Mouse (Mus musculus) hindbrain, embryonic 13.5 days (tissue): Measurements from ENCODE around the gene Map3k6. TPM values are rescaled to one million over a fixed set of nuclear protein-coding genes. Genes with fewer than 3 reads are reported as not detected.
A peak's percentile ranks its signal among the peaks of the same experiment; 100 is the strongest.

Experiments
- ATAC-seq: fragments of 200-750 bp; cut with Nextera tagmentation; 2 replicates; pipeline ENCODE4 v1.8.0; 2017; ENCODE audit warnings: moderate TSS enrichment; ENCODE audit not compliant: low FRiP score
- H3K27ac ChIP-seq: fragments of 300-500 bp; sonication (generic); 2 replicates; pipeline ENCODE4 v1.5.1; 2015; ENCODE audit warnings: inconsistent platforms, mild to moderate bottlenecking, moderate library complexity
- H3K27me3 ChIP-seq: fragments of 300-500 bp; sonication (generic); 2 replicates; pipeline ENCODE4 v1.6.1; 2015; ENCODE audit warnings: mild to moderate bottlenecking, inconsistent platforms
- H3K36me3 ChIP-seq: fragments of 300-500 bp; sonication (generic); 2 replicates; pipeline ENCODE4 v1.6.1; 2015; ENCODE audit warnings: mild to moderate bottlenecking, inconsistent platforms
- H3K4me1 ChIP-seq: fragments of 300-500 bp; sonication (generic); replicated peaks from 2 replicates; pipeline ENCODE4 v1.6.1; 2015; ENCODE audit warnings: inconsistent platforms
- H3K4me2 ChIP-seq: fragments of 300-500 bp; sonication (generic); 2 replicates; pipeline ENCODE4 v1.6.1; 2015; ENCODE audit warnings: inconsistent platforms, mild to moderate bottlenecking, moderate library complexity
- H3K4me3 ChIP-seq: fragments of 300-500 bp; sonication (generic); 2 replicates; pipeline ENCODE4 v1.5.1; 2015; ENCODE audit warnings: mild to moderate bottlenecking, inconsistent platforms
- H3K9ac ChIP-seq: fragments of 300-500 bp; sonication (generic); 2 replicates; pipeline ENCODE4 v1.6.1; 2015; ENCODE audit warnings: mild to moderate bottlenecking, inconsistent platforms
- H3K9me3 ChIP-seq: fragments of 300-500 bp; sonication (generic); 2 replicates; pipeline ENCODE4 v1.6.1; 2016; ENCODE audit warnings: inconsistent platforms
- WGBS: fragments of 180-500 bp; shearing (Covaris S2); methylation state at CpG from one replicate; pipeline ENCODE4 v1.1.7; 2015; 5-methylcytosine and 5-hydroxymethylcytosine counted together
- polyA plus RNA-seq: library from polyadenylated mRNA; unstranded; fragments of >200 nt; fragmentation: Nextera tagmentation; extraction: Ambion mirVana; gene quantifications from 2 replicates; pipeline ENCODE4 v1.2.1, GENCODE M21; 2015

Gene Map3k6
- polyA plus RNA-seq, 1 experiment from 2014 or later: 2.0 TPM

GRCm38 (mm10) chr4:133242710-133243109 is 2.1 kb downstream of the Map3k6 start:
- Histone ChIP-seq H3K27me3 (peaks cover 91% of the 10 kb centered on the region), H3K9me3 (no peaks in the 10 kb centered on the region), H3K4me2 (no peak overlapping the region)

GRCm38 (mm10) chr4:133243538-133243937 is 2.9 kb downstream of the Map3k6 start:
- ATAC-seq: no peak
- H3K4me1 ChIP-seq: peaks cover 20% of the 10 kb centered on the region
- no peak overlapping the region for H3K9ac ChIP-seq
- no peak overlapping the region for H3K27ac ChIP-seq
- WGBS: 53% methylated on average over 13 of the region's 13 CpGs
- no peak overlapping the region for H3K4me2 ChIP-seq
- H3K9me3 ChIP-seq: no peaks in the 10 kb centered on the region
- H3K36me3 ChIP-seq: no peaks in the 10 kb centered on the region
- H3K4me3 ChIP-seq: no peak overlapping the region
- peaks cover 99% of the 10 kb centered on the region for H3K27me3 ChIP-seq

More at GRCm38 (mm10) chr4:133242710-133243109, 2.1 kb downstream of the Map3k6 start:
- H3K9ac ChIP-seq: no peak overlapping the region
- H3K4me1 ChIP-seq: peaks cover 20% of the 10 kb centered on the region
- no peak for ATAC-seq
- H3K36me3 ChIP-seq: no peaks in the 10 kb centered on the region
- H3K4me3 ChIP-seq: no peak overlapping the region
- no peak overlapping the region for H3K27ac ChIP-seq
- WGBS: 47% methylated on average over 9 of the region's 9 CpGs

DNA sequence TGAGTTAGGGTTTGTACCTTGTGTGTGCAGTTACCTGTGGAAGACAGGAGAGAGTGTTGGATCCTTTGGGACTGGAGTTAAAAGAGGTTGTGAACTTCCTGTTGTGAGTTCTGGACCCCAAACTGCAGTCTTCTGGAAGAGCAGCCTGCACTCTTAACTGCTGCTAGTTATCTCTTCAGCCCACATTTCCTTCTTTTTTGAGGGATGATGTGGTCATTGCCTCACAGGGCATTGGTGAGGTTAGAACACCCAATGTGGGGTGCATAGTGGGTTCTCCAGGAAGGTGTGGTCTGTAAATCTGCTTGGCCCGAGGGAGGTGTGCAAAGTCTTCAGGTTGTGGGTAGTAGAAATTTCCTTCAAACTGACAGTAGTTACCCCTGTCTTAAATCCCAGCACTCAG is 3.7 kb downstream of the Map3k6 start:
- no peaks in the 10 kb centered on the region for H3K36me3 ChIP-seq
- 92% methylated on average over 1 of the region's 1 CpGs for WGBS
- H3K4me1 ChIP-seq: peaks cover 20% of the 10 kb centered on the region
- no peak overlapping the region for H3K4me2 ChIP-seq
- no peak overlapping the region for H3K27ac ChIP-seq
- peaks cover 99% of the 10 kb centered on the region for H3K27me3 ChIP-seq
- H3K9me3 ChIP-seq: no peaks in the 10 kb centered on the region
- no peak overlapping the region for H3K4me3 ChIP-seq
- H3K9ac ChIP-seq: no peak overlapping the region
- no peak for ATAC-seq

- ATAC-seq: no peak
- Histone ChIP-seq H3K4me2 (no peak overlapping the region), H3K9ac (no peak overlapping the region), H3K4me3 (no peak overlapping the region), H3K27me3 (peaks cover 99% of the 10 kb centered on the region), H3K36me3 (no peaks in the 10 kb centered on the region), H3K27ac (no peak overlapping the region), H3K9me3 (no peaks in the 10 kb centered on the region), H3K4me1 (peaks cover 19% of the 10 kb centered on the region)
- 30% methylated on average over 15 of the region's 15 CpGs for WGBS
Measured at GRCm38 (mm10) chr4:133247072-133247471, 6.5 kb downstream of the Map3k6 start.

GRCm38 (mm10) chr4:133247806-133248449 is 7.3 kb downstream of the Map3k6 start:
- ATAC-seq: no peak
- WGBS: 81% methylated on average over 13 of the region's 13 CpGs

GRCm38 (mm10) chr4:133250609-133251008 is 10.0 kb downstream of the Map3k6 start:
- Histone ChIP-seq H3K4me3 (peak overlapping the region; percentile 32), H3K4me2 (peak overlapping the region; percentile 53), H3K9me3 (no peaks in the 10 kb centered on the region), H3K27me3 (peaks cover 99% of the 10 kb centered on the region), H3K9ac (peak overlapping the region; percentile 62), H3K4me1 (peaks cover 13% of the 10 kb centered on the region), H3K36me3 (no peaks in the 10 kb centered on the region), H3K27ac (no peak overlapping the region)
- WGBS: 3% methylated on average over 22 of the region's 22 CpGs
- 0 out of 2 replicates have a peak, but pooled peaks have one; percentile 29 for ATAC-seq

More at GRCm38 (mm10) chr4:133247806-133248449, 7.3 kb downstream of the Map3k6 start:
- H3K9me3 ChIP-seq: no peaks in the 10 kb centered on the region
- no peak overlapping the region for H3K4me3 ChIP-seq
- H3K36me3 ChIP-seq: no peaks in the 10 kb centered on the region
- no peak overlapping the region for H3K27ac ChIP-seq
- H3K4me2 ChIP-seq: no peak overlapping the region
- peaks cover 99% of the 10 kb centered on the region for H3K27me3 ChIP-seq
- H3K9ac ChIP-seq: no peak overlapping the region
- H3K4me1 ChIP-seq: peaks cover 16% of the 10 kb centered on the region

DNA sequence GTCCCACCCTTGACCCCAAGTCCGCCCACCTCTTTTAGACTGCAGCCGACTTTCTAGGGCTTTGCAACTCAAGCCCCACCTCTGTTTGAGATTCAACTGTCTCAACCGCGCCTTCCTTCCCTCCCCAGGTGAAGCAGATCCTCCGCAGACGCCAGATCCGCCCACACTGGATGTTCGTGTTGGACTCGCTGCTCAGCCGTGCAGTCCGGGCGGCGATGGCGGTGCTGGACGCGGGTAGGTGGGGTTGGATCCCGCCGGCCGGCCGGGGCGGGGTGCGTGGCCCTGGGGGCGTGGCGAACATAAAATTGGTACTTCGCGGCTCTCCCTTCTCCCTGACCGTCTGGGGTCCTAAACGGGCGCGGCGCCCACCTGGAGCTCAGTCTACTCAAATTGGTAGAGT is 10.6 kb downstream of the Map3k6 start:
- H3K9ac ChIP-seq: peak overlapping the region; percentile 62
- WGBS: 2% methylated on average over 28 of the region's 31 CpGs
- H3K4me3 ChIP-seq: peak overlapping the region; percentile 32
- peaks cover 13% of the 10 kb centered on the region for H3K4me1 ChIP-seq
- H3K27me3 ChIP-seq: peaks cover 99% of the 10 kb centered on the region
- no peaks in the 10 kb centered on the region for H3K9me3 ChIP-seq
- no peaks in the 10 kb centered on the region for H3K36me3 ChIP-seq
- H3K27ac ChIP-seq: no peak overlapping the region
- H3K4me2 ChIP-seq: peak overlapping the region; percentile 53
- no peak for ATAC-seq

- Histone ChIP-seq H3K9ac (no peak overlapping the region), H3K36me3 (no peaks in the 10 kb centered on the region), H3K9me3 (no peaks in the 10 kb centered on the region), H3K4me2 (no peak overlapping the region), H3K27ac (no peak overlapping the region), H3K4me1 (peaks cover 13% of the 10 kb centered on the region), H3K4me3 (no peak overlapping the region), H3K27me3 (peaks cover 99% of the 10 kb centered on the region)
- 46% methylated on average over 4 of the region's 4 CpGs for WGBS
- ATAC-seq: no peak
Measured at GRCm38 (mm10) chr4:133252089-133252488, 11.5 kb downstream of the Map3k6 start.

DNA sequence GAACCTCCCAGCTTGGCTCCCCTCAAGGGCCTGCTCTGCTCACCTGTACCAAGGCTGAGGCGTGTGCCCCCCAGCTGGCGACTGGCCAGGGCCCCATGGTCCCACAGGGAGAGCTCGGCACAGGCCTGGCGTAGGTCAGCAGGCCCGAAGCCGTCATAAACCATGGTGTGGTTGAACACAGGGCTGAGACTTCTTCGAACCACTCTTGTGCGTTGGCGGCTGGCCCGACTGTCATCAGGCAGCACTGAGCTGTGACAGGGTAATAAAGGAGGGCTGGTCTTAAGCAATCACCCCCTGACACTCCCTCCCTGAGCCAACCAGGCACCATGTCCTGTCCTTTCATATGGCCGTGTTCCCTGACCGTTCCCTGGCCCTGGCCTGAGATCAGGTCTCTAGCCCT is 12.8 kb downstream of the Map3k6 start:
- Histone ChIP-seq H3K4me2 (no peak overlapping the region), H3K36me3 (no peaks in the 10 kb centered on the region), H3K27me3 (peaks cover 96% of the 10 kb centered on the region), H3K9ac (no peak overlapping the region), H3K4me3 (no peak overlapping the region), H3K9me3 (no peaks in the 10 kb centered on the region), H3K4me1 (peaks cover 13% of the 10 kb centered on the region), H3K27ac (no peak overlapping the region)
- 75% methylated on average over 12 of the region's 12 CpGs for WGBS
- no peak for ATAC-seq

GRCm38 (mm10) chr4:133255392-133255791 is 14.8 kb downstream of the Map3k6 start:
- ATAC-seq: no peak
- Histone ChIP-seq H3K4me3 (no peak overlapping the region), H3K4me1 (peaks cover 13% of the 10 kb centered on the region), H3K9me3 (no peaks in the 10 kb centered on the region), H3K27me3 (peaks cover 83% of the 10 kb centered on the region), H3K9ac (no peak overlapping the region), H3K36me3 (no peaks in the 10 kb centered on the region), H3K4me2 (no peak overlapping the region), H3K27ac (no peak overlapping the region)
- WGBS: 70% methylated on average over 6 of the region's 6 CpGs

DNA sequence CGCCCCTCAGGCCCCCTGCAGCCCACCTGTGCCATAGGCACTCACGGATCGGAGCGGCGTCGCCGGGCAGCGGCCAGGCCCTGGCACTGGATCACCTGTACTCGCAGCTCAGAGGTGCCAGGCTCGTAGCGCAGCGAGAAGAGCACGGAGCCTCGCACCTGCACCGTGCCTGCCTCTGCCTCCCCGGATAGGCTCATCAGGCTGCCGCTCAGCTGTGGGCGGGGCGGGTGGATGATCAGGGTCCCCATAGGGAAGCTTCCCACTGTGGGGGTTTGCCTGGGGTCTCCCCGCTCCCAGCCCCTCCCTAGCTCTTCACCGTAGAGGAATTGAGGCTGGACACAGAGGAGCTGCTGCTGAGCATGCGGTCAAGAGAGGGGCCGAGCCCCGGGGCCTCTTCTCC is 16.2 kb downstream of the Map3k6 start:
- WGBS: 18% methylated on average over 24 of the region's 24 CpGs
- Histone ChIP-seq H3K36me3 (no peaks in the 10 kb centered on the region), H3K4me1 (no peaks in the 10 kb centered on the region; the same call in 1 of the 2 replicates), H3K4me3 (no peak overlapping the region), H3K4me2 (no peak overlapping the region), H3K27ac (no peak overlapping the region), H3K27me3 (peaks cover 69% of the 10 kb centered on the region), H3K9ac (no peak overlapping the region), H3K9me3 (no peaks in the 10 kb centered on the region)
- ATAC-seq: no peak

GRCm38 (mm10) chr4:133257230-133257629 is 16.6 kb downstream of the Map3k6 start:
- Histone ChIP-seq H3K9ac (no peak overlapping the region), H3K4me2 (no peak overlapping the region), H3K4me1 (no peaks in the 10 kb centered on the region; the same call in 1 of the 2 replicates), H3K36me3 (no peaks in the 10 kb centered on the region), H3K9me3 (no peaks in the 10 kb centered on the region), H3K27ac (no peak overlapping the region), H3K27me3 (peaks cover 65% of the 10 kb centered on the region), H3K4me3 (no peak overlapping the region)
- WGBS: 36% methylated on average over 12 of the region's 12 CpGs
- ATAC-seq: no peak

DNA sequence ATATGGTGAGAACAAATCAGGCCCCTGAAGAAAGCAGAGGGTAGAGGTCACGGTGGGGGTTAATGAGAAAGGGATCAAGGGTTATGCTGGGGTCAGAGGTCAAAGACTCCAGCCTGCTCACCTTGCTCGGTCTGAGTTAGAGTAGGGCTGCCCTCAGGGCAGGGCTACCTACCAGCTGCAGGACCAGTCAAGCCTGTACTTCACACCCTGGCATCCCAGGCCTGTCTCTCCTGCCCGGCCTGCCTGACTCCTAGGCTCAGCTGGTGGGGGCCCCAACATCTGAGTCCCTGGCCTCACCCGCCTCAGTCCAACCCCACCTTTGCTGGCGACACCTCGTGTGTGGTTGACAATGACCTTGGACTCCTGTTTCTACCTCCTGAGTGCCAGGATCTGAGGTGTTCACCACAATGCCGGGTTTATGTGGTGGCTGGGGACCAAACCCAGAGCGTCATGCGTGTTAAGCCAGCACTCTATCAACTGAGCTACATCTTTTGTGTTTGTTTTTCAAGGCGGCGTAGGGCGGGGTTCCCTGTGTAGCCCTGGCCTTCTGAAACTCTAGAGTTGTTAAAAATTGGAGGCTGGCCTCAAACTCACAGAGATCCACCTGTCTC is 17.3 kb downstream of the Map3k6 start:
- Histone ChIP-seq H3K36me3 (peaks cover 3% of the 10 kb centered on the region; the same call in 1 of the 2 replicates), H3K9ac (no peak overlapping the region), H3K27me3 (peaks cover 58% of the 10 kb centered on the region), H3K27ac (no peak overlapping the region), H3K4me2 (no peak overlapping the region), H3K9me3 (no peaks in the 10 kb centered on the region), H3K4me3 (no peak overlapping the region), H3K4me1 (no peaks in the 10 kb centered on the region; the same call in 1 of the 2 replicates)
- no peak for ATAC-seq
- WGBS: 74% methylated on average over 12 of the region's 12 CpGs
